Mouse (Mus musculus) stomach, postnatal 0 days (tissue): Measurements from ENCODE around the gene Tdp1. TPM values are rescaled to one million over a fixed set of nuclear protein-coding genes. Genes with fewer than 3 reads are reported as not detected.
A peak's percentile ranks its signal among the peaks of the same experiment; 100 is the strongest.

Experiments used
- ATAC-seq: fragments of 200-750 bp; cut with Nextera tagmentation; 2 replicates; pipeline ENCODE4 v1.8.0; 2017; ENCODE audit not compliant: low FRiP score, low TSS enrichment
- DNase-seq: peaks from one replicate; pipeline ENCODE4 v3.0.0-alpha.2; 2016; ENCODE audit warnings: low spot score
- H3K27ac ChIP-seq: fragments of 300-500 bp; sonication (generic); replicated peaks from 2 replicates; pipeline ENCODE4 v1.5.1; 2014; ENCODE audit warnings: mild to moderate bottlenecking, control low read depth
- H3K27me3 ChIP-seq: fragments of 300-500 bp; sonication (generic); 2 replicates; pipeline ENCODE4 v1.6.1; 2014; ENCODE audit warnings: low read length; ENCODE audit not compliant: control insufficient read depth, insufficient read depth
- H3K36me3 ChIP-seq: fragments of 300-500 bp; sonication (generic); 2 replicates; pipeline ENCODE4 v1.6.1; 2014; ENCODE audit warnings: low read length, mixed read lengths; ENCODE audit not compliant: control insufficient read depth, insufficient read depth
- H3K4me1 ChIP-seq: fragments of 300-500 bp; sonication (generic); replicated peaks from 2 replicates; pipeline ENCODE4 v1.6.1; 2014; ENCODE audit warnings: antibody characterized with exemption; ENCODE audit not compliant: control insufficient read depth, insufficient read depth
- H3K4me2 ChIP-seq: fragments of 300-500 bp; sonication (generic); replicated peaks from 2 replicates; pipeline ENCODE4 v1.6.1; 2014; ENCODE audit warnings: low read depth, mild to moderate bottlenecking, control low read depth, moderate library complexity
- H3K4me3 ChIP-seq: fragments of 300-500 bp; sonication (generic); 2 replicates; pipeline ENCODE4 v1.5.1; 2014; ENCODE audit warnings: low read depth, low read length, control low read depth
- H3K9ac ChIP-seq: fragments of 300-500 bp; sonication (generic); 2 replicates; pipeline ENCODE4 v1.6.1; 2014; ENCODE audit warnings: mild to moderate bottlenecking, low read length, control low read depth, mixed read lengths
- H3K9me3 ChIP-seq: fragments of 300-500 bp; sonication (generic); 2 replicates; pipeline ENCODE4 v1.6.1; 2016; ENCODE audit warnings: low read length; ENCODE audit not compliant: control insufficient read depth
- CTCF ChIP-seq: IDR thresholded peaks from 2 replicates; pipeline ENCODE4 v1.5.1; 2016; ENCODE audit warnings: antibody characterized with exemption, low read depth, mild to moderate bottlenecking, moderate library complexity
- EP300 ChIP-seq: optimal IDR thresholded peaks from 2 replicates; pipeline ENCODE3; 2016; ENCODE audit warnings: antibody characterized with exemption
- WGBS: fragments of 180-500 bp; shearing (Covaris S2); extraction: QIAGEN DNeasy Blood & Tissue Kit; methylation state at CpG from one replicate; pipeline ENCODE4 v1.1.7; 2014; 5-methylcytosine and 5-hydroxymethylcytosine counted together
- polyA plus RNA-seq: library from polyadenylated mRNA; unstranded; fragments of >200 nt; fragmentation: Nextera tagmentation; extraction: Ambion mirVana; gene quantifications from 2 replicates; pipeline ENCODE4 v1.2.1, GENCODE M21; 2015

The Tdp1 gene
- polyA plus RNA-seq, 1 experiment from 2014 or later, result 12.9 TPM

DNA sequence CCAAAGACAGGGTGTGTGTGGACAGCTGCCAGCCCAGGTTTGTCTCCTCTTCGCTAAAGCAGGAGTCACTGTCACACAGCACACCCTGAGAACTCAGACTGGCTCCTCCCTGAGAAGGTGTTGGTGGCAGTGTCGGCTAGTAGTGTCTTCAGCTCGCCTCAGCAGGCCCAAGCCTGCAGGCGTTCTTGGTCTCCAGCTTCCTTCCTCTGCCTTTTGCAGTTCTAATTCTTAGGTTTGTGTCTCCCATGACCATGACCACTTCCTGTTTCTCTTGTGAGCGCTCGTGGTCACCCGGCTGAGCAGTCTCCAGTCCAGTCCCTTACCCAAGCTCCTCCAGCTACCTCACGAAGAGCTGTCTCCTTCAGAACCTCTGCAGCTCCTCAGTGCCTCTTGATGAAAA lies 58.1 kb downstream of the Tdp1 start:
- H3K36me3 ChIP-seq, result no peaks in the 10 kb centered on the region; the same call in 1 of the 2 replicates
- ATAC-seq (no peak), DNase-seq (no peak)
- H3K27me3 ChIP-seq, result no peaks in the 10 kb centered on the region
- no peak overlapping the region for H3K4me2 ChIP-seq
- TF ChIP-seq EP300 (no peak), CTCF (no peak)
- H3K9me3 ChIP-seq, result no peaks in the 10 kb centered on the region
- no peaks in the 10 kb centered on the region for H3K4me1 ChIP-seq
- H3K27ac ChIP-seq, result no peak overlapping the region
- WGBS, result 87% methylated on average over 8 of the region's 8 CpGs
- H3K4me3 ChIP-seq, result no peak overlapping the region
- H3K9ac ChIP-seq, result no peak overlapping the region

DNA sequence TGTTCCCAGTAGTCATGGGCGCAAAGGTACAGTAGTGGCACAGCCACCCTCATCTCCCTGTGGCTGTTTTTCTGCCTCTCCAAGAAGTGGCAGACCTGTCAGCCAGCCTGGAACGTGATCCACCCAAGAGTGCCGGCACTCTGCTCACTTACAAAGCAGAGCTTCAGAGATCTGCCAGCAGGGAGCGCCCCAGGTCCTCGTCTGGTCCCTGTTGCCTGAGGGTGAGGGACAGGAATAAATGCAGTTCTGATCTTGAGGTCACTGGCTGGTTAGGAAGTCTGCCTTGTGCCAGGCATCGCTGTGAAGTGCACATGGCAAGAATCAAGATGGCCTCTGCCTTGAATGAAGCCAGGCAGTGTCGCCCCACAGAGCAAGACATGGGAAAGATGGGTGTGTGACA lies 68.6 kb downstream of the Tdp1 start:
- Histone ChIP-seq H3K9ac (no peak overlapping the region), H3K4me2 (no peak overlapping the region), H3K27ac (no peak overlapping the region), H3K9me3 (no peaks in the 10 kb centered on the region), H3K27me3 (no peaks in the 10 kb centered on the region), H3K4me1 (no peaks in the 10 kb centered on the region), H3K36me3 (no peaks in the 10 kb centered on the region), H3K4me3 (no peak overlapping the region)
- WGBS, result 61% methylated on average over 7 of the region's 7 CpGs
- ATAC-seq (0 out of 2 replicates have a peak, but pooled peaks have one; percentile 38), DNase-seq (peak; percentile 56)
- TF ChIP-seq CTCF (peak; percentile 76), EP300 (no peak)

DNA sequence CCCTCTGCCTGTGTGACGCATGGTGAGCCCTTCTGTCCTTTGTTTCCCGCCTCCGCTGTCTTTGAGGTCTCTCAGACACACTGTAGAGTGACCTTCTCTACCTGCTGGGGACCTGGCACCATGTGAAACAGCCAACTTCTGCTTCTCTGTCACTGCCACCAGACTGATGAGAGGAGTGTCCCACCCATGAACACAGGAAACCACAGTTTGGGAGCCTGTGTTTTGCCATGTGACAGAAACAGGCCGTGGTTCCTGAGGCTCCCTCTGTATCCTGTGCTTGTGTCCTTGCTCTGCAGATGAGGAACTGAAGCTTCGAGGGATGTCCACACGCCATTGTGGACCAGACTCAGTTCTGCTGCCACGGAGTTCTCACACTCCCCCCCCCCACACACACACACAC lies 72.1 kb downstream of the Tdp1 start:
- DNase-seq, result no peak
- WGBS, result 76% methylated on average over 7 of the region's 7 CpGs
- no peak for ATAC-seq
- no peaks in the 10 kb centered on the region for H3K36me3 ChIP-seq
- no peak for TF ChIP-seq CTCF
- no peak for TF ChIP-seq EP300
- no peaks in the 10 kb centered on the region for H3K9me3 ChIP-seq
- H3K4me3 ChIP-seq, result no peak overlapping the region
- H3K9ac ChIP-seq, result no peak overlapping the region
- H3K27ac ChIP-seq, result no peak overlapping the region
- peaks cover 3% of the 10 kb centered on the region; the same call in 1 of the 2 replicates for H3K27me3 ChIP-seq
- H3K4me2 ChIP-seq, result no peak overlapping the region
- no peaks in the 10 kb centered on the region for H3K4me1 ChIP-seq

DNA sequence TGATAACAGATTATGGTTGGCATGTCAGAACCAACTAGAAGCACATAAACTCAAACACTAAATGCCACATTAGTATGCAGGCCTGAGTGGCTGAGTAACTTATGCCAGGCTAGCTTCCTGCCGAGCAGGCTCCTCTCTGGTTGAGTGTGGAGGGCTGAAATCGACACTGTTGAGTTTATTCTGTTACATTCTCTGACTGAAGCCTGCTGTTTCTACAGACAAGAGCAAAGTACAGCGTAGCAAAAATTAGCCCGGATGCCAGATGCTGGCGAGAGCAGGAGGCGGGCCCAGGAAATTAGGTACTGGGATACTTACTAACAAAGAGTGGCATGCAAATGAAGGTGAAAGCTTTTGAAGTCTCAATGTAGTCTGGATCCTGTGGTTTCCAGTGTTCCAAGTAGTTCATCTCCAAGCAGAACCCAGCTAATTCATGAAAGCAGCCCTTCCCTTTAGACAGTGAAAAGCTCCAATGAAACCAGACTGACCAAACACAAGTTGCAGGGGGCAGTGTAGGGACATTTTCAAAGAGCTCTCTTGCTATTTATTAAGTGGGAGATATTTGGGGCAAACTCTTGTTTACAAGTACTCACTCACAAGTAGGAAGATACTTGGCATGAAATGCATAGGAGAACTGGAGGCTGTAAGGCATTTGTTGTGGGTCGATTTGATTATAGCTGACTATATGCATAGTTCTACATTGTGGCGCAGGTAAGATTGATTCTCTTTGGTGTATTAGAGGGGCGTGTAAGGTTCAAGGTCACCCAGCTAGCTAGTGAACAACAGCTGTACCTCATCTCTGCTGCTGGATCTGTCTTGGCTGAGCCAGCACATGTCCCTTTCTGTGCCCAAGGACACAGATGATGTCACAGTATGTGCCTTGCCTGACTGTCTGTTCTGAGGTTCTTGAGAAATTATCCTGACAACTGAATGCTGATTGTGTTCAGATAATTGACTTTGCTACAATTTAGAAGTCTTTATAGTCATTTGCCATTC lies 74.0 kb downstream of the Tdp1 start:
- no peaks in the 10 kb centered on the region for H3K9me3 ChIP-seq
- H3K9ac ChIP-seq, result no peak overlapping the region
- DNase-seq (peak; percentile 10), ATAC-seq (no peak)
- no peak overlapping the region for H3K4me2 ChIP-seq
- WGBS, result 66% methylated on average over 9 of the region's 9 CpGs
- no peak overlapping the region for H3K27ac ChIP-seq
- H3K4me1 ChIP-seq, result no peaks in the 10 kb centered on the region
- TF ChIP-seq CTCF (no peak), EP300 (no peak)
- no peak overlapping the region for H3K4me3 ChIP-seq
- peaks cover 7% of the 10 kb centered on the region for H3K27me3 ChIP-seq
- no peaks in the 10 kb centered on the region for H3K36me3 ChIP-seq

DNA sequence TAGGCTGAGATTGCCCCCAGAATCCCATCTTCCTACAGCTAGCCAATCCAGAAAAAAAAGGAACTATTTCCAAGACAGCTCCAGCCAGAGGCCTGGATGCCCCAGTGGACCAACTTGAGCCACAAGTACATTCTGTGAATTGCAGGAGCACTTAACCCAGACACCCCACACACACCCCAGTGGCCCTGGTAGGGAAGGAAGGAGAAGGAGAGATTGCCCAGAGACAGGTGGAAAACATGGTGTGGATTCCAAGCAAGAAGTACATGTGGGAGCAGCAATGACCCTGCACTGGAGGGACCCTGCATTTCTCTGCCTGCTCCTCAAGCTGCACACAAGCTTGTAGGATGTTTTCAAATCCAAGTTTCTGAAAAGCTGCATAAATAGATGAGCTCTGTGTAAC lies 75.0 kb downstream of the Tdp1 start:
- Histone ChIP-seq H3K27me3 (peaks cover 9% of the 10 kb centered on the region), H3K9ac (no peak overlapping the region), H3K4me2 (no peak overlapping the region), H3K4me1 (no peaks in the 10 kb centered on the region), H3K9me3 (no peaks in the 10 kb centered on the region), H3K4me3 (no peak overlapping the region), H3K27ac (no peak overlapping the region), H3K36me3 (no peaks in the 10 kb centered on the region)
- DNase-seq (peak; percentile 10), ATAC-seq (no peak)
- no peak for TF ChIP-seq CTCF
- TF ChIP-seq EP300, result no peak

DNA sequence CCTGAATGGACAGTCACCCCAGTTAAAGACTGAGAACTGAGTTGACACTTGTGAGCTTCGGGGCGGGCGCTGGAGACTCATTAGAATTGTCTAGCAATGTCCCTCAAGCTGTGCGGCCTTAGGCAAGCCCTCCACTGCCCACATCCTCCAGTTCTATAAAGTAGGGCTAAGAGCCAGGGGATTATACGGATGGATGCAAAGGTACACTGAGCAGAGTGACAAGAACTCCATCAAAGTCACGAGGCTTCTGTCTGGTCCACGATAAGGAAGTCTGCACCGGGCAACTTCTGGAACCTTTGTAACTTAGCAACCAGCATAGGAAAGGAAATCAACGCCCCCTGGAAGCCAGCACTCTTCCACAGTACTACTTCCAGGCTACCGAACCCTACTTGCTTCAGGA lies 75.6 kb downstream of the Tdp1 start:
- no peak for ATAC-seq

More for the DNA sequence above, 75.6 kb downstream of the Tdp1 start:
- Histone ChIP-seq H3K9ac (no peak overlapping the region), H3K9me3 (no peaks in the 10 kb centered on the region), H3K27me3 (peaks cover 14% of the 10 kb centered on the region), H3K36me3 (no peaks in the 10 kb centered on the region), H3K27ac (no peak overlapping the region), H3K4me1 (peaks cover 6% of the 10 kb centered on the region), H3K4me2 (no peak overlapping the region), H3K4me3 (no peak overlapping the region)
- TF ChIP-seq EP300, result no peak
- no peak for TF ChIP-seq CTCF
- 37% methylated on average over 10 of the region's 10 CpGs for WGBS
- no peak for DNase-seq
